Mouse (Mus musculus) heart, embryonic 11.5 days (tissue): ENCODE measurements around the gene Kcnn4. TPM values are rescaled to one million over a fixed set of nuclear protein-coding genes. Genes with fewer than 3 reads are reported as not detected.

Source experiments
- ATAC-seq: fragments of 200-750 bp; cut with Nextera tagmentation; replicated peaks from 2 replicates; pipeline ENCODE4 v1.8.0; 2017; ENCODE audit warnings: moderate library complexity; ENCODE audit not compliant: insufficient number of reproducible peaks, low FRiP score, low TSS enrichment
- H3K27ac ChIP-seq: fragments of 300-500 bp; sonication (generic); 2 replicates; pipeline ENCODE4 v1.5.1; 2014; ENCODE audit warnings: mild to moderate bottlenecking, low read depth, low read length
- H3K27me3 ChIP-seq: fragments of 300-500 bp; sonication (generic); 2 replicates; pipeline ENCODE4 v1.6.1; 2014; ENCODE audit warnings: mild to moderate bottlenecking, low read length, mixed read lengths; ENCODE audit not compliant: control insufficient read depth, insufficient read depth
- H3K36me3 ChIP-seq: fragments of 300-500 bp; sonication (generic); 2 replicates; pipeline ENCODE4 v1.6.1; 2014; ENCODE audit warnings: mild to moderate bottlenecking, low read length, moderate library complexity, mixed read lengths; ENCODE audit not compliant: control insufficient read depth, insufficient read depth
- H3K4me1 ChIP-seq: fragments of 300-500 bp; sonication (generic); 2 replicates; pipeline ENCODE4 v1.6.1; 2014; ENCODE audit warnings: low read length; ENCODE audit not compliant: control insufficient read depth, insufficient read depth
- H3K4me2 ChIP-seq: fragments of 300-500 bp; sonication (generic); 2 replicates; pipeline ENCODE4 v1.6.1; 2014; ENCODE audit warnings: mild to moderate bottlenecking, moderate library complexity
- H3K4me3 ChIP-seq: fragments of 300-500 bp; sonication (generic); 2 replicates; pipeline ENCODE4 v1.5.1; 2014; ENCODE audit warnings: low read depth, low read length
- H3K9ac ChIP-seq: fragments of 300-500 bp; sonication (generic); 2 replicates; pipeline ENCODE4 v1.6.1; 2014; ENCODE audit warnings: mild to moderate bottlenecking, low read depth, low read length, moderate library complexity
- H3K9me3 ChIP-seq: fragments of 300-500 bp; sonication (generic); replicated peaks from 2 replicates; pipeline ENCODE4 v1.6.1; 2016; ENCODE audit warnings: low read length; ENCODE audit not compliant: control insufficient read depth
- WGBS: fragments of 180-500 bp; shearing (Covaris S2); extraction: QIAGEN DNeasy Blood & Tissue Kit; methylation state at CpG from one replicate; pipeline ENCODE4 v1.1.7; 2014; ENCODE audit not compliant: insufficient replicate concordance; 5-methylcytosine and 5-hydroxymethylcytosine counted together
- polyA plus RNA-seq: library from polyadenylated mRNA; unstranded; fragments of >200 nt; fragmentation: Nextera tagmentation; extraction: Ambion mirVana; gene quantifications from 2 replicates; pipeline ENCODE4 v1.2.1, GENCODE M21; 2014

Kcnn4 gene
- polyA plus RNA-seq, result 9.9 and 11.2 TPM in 2 replicates

- Histone ChIP-seq H3K9ac (peak within 1 kb of the TSS; percentile 77), H3K4me3 (peak within 1 kb of the TSS; percentile 33), H3K36me3 (no peaks in the 10 kb centered on the region), H3K27ac (peak within 1 kb of the TSS; percentile 82), H3K9me3 (no peaks in the 10 kb centered on the region), H3K4me2 (peak within 1 kb of the TSS; percentile 40), H3K27me3 (peaks cover 3% of the 10 kb centered on the region; the same call in 1 of the 2 replicates), H3K4me1 (no peaks in the 10 kb centered on the region; the same call in 1 of the 2 replicates)
- peak; percentile 46 for ATAC-seq
- WGBS, result 34% methylated on average over 23 of the region's 23 CpGs
Measured at GRCm38 (mm10) chr7:24369731-24370541, at the start of gene Kcnn4. Kcnn4 (plus strand) TSS chr7:24370263.

DNA sequence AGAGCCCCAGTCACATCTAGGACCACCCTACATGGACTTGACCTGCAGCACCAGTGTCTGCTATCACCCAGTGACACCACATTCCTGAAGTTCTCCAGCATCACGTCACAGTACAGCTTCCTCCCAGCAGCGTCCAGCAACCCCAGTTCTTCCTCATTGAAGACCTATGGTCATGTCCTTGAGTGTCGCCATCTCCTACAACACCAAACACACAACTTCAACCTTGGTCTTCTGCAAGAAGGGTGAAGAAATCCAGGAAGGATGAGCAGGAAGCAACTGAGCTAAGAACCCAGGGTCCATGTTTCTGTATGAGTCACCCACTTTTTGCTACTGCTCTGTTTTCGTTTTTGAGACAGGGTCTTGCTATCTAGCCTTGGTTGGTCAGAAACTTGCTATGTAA is 47.5 kb upstream of the Kcnn4 start:
- Histone ChIP-seq H3K27ac (no peak overlapping the region), H3K4me1 (no peaks in the 10 kb centered on the region), H3K9me3 (peaks cover 6% of the 10 kb centered on the region; the same call in 1 of the 2 replicates), H3K4me2 (no peak overlapping the region), H3K4me3 (no peak overlapping the region), H3K9ac (no peak overlapping the region), H3K36me3 (no peaks in the 10 kb centered on the region), H3K27me3 (no peaks in the 10 kb centered on the region; the same call in 1 of the 2 replicates)
- ATAC-seq, result no peak
- WGBS, result 66% methylated on average over 4 of the region's 4 CpGs

DNA sequence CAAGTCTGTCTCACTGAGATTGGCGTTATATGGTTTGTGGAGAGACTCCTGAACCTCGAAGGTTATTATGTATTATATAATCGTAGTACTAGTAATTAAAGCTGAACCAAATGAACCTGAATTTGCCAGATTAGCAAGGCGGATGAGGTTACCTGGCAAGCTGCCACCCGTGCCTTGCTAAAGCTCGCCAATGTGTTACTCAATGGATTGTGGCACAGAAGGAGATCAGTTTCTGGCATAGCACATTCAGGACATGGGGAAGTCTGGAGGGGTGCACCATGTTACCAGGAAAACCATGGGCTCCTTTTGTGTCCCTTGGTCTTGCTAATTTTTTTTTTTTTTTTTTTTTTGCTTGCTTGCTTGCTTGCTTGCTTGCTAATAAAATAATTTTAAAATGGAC is 44.9 kb upstream of the Kcnn4 start:
- Histone ChIP-seq H3K9me3 (peaks cover 6% of the 10 kb centered on the region; the same call in 1 of the 2 replicates), H3K36me3 (no peaks in the 10 kb centered on the region), H3K4me2 (peak overlapping the region; percentile 62), H3K4me1 (no peaks in the 10 kb centered on the region), H3K9ac (no peak overlapping the region), H3K4me3 (no peak overlapping the region), H3K27ac (no peak overlapping the region), H3K27me3 (no peaks in the 10 kb centered on the region)
- WGBS, result 80% methylated on average over 6 of the region's 6 CpGs
- ATAC-seq, result no peak

- H3K4me1 ChIP-seq, result no peaks in the 10 kb centered on the region
- H3K4me2 ChIP-seq, result peak overlapping the region; percentile 62
- H3K9me3 ChIP-seq, result peaks cover 6% of the 10 kb centered on the region; the same call in 1 of the 2 replicates
- H3K27ac ChIP-seq, result no peak overlapping the region
- H3K9ac ChIP-seq, result peak overlapping the region; percentile 56; the same call in 1 of the 2 replicates
- ATAC-seq, result no peak
- no peaks in the 10 kb centered on the region for H3K27me3 ChIP-seq
- no peaks in the 10 kb centered on the region for H3K36me3 ChIP-seq
- 5% methylated on average over 13 of the region's 13 CpGs for WGBS
- peak overlapping the region; percentile 26 for H3K4me3 ChIP-seq
Measured at GRCm38 (mm10) chr7:24325675-24326128, 44.4 kb upstream of the Kcnn4 start.

GRCm38 (mm10) chr7:24326273-24327135 is 43.6 kb upstream of the Kcnn4 start:
- Histone ChIP-seq H3K9ac (peak overlapping the region; percentile 56; the same call in 1 of the 2 replicates), H3K27ac (no peak overlapping the region), H3K4me1 (no peaks in the 10 kb centered on the region), H3K27me3 (no peaks in the 10 kb centered on the region; the same call in 1 of the 2 replicates), H3K36me3 (no peaks in the 10 kb centered on the region), H3K9me3 (peaks cover 6% of the 10 kb centered on the region; the same call in 1 of the 2 replicates), H3K4me3 (peak overlapping the region; percentile 26), H3K4me2 (peak overlapping the region; percentile 62)
- no peak for ATAC-seq
- 49% methylated on average over 20 of the region's 20 CpGs for WGBS

- Histone ChIP-seq H3K9me3 (peaks cover 6% of the 10 kb centered on the region; the same call in 1 of the 2 replicates), H3K36me3 (no peaks in the 10 kb centered on the region), H3K9ac (no peak overlapping the region), H3K4me1 (no peaks in the 10 kb centered on the region), H3K27me3 (no peaks in the 10 kb centered on the region; the same call in 1 of the 2 replicates), H3K27ac (no peak overlapping the region), H3K4me3 (no peak overlapping the region), H3K4me2 (no peak overlapping the region)
- ATAC-seq, result no peak
- 77% methylated on average over 14 of the region's 14 CpGs for WGBS
Measured at GRCm38 (mm10) chr7:24327281-24327975, 42.6 kb upstream of the Kcnn4 start.

- Histone ChIP-seq H3K9me3 (no peaks in the 10 kb centered on the region; the same call in 1 of the 2 replicates), H3K36me3 (no peaks in the 10 kb centered on the region), H3K9ac (no peak within 1 kb of the TSS), H3K4me1 (no peaks in the 10 kb centered on the region; the same call in 1 of the 2 replicates), H3K27me3 (peaks cover 18% of the 10 kb centered on the region), H3K4me2 (peak within 1 kb of the TSS; percentile 48), H3K4me3 (peak within 1 kb of the TSS; percentile 18), H3K27ac (no peak within 1 kb of the TSS)
- ATAC-seq, result no peak
- WGBS, result 29% methylated on average over 49 of the region's 49 CpGs
Measured at GRCm38 (mm10) chr7:24333304-24333986, 36.6 kb upstream of the Kcnn4 start, which contains the start of gene Tescl. Tescl (minus strand) TSS chr7:24333936.
